ENCODE assay signal across 9 mouse cellular contexts in the genomic region with DNA sequence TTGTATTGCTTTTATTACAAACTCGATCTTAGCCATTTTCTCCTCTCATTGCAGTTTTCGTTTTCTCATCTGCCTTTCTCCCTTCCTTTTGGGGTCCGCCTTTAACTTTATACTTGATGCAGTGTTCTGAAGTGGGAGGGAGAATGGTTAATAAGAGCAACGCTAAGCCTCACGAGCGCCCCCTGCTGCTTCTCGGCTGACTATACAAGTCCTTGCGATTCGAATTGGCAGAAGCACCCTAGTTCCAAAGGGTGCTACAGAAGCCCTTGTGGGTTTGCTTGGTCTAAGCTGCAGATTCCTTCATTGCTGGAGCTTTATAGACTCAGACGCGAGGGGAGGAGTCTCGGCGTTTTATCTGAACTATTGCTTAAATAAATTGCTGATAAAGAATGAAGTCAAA. TPM values are rescaled to one million over a fixed set of nuclear protein-coding genes. Genes with fewer than 3 reads are reported as not detected.
DNase-seq lines count a peak whose midpoint lies in the region; ATAC-seq and TF ChIP-seq lines count a peak whose summit lies in the region.
"Had no signal": no experiment of that assay in that cellular context is flagged by ENCODE, and none has a peak within 500 bp of the region (broad histone marks: within the 10 kb centered on the region; RNA-seq: fewer than 3 reads in every experiment).

No protein-coding gene starts in this region.

- H3K27me3 ChIP-seq in liver, postnatal 0 days (ENCODE audit: insufficient read depth, low read length), result no peaks in the 10 kb centered on the region
- H3K27me3 ChIP-seq: stomach, embryonic 15.5 days had no signal

- no peaks in the 10 kb centered on the region for H3K9me3 ChIP-seq in liver, postnatal 0 days (ENCODE audit: low read length)
- H3K9me3 ChIP-seq: stomach, embryonic 15.5 days had no signal

- ATAC-seq in liver, postnatal 0 days, result no peak

- DNase-seq in urinary bladder, adult 18-20 months (ENCODE audit: low spot score in 2 of 2), result peak; percentile 18 to 47
- DNase-seq in urinary bladder, postnatal 10 days (ENCODE audit: low spot score), result no peak
- DNase-seq in c-Kit-positive CD71-positive TER-119-negative erythroid progenitor cells, embryonic 14.5 days (ENCODE audit: low read depth), result peak; percentile 50
- DNase-seq in frontal cortex, postnatal 36 days (ENCODE audit: low spot score in 2 of 2), result peak; percentile 52 to 59
- DNase-seq in kidney, postnatal 10 days, result peak; percentile 86
- peak; percentile 77 for DNase-seq in liver, postnatal 0 days
- DNase-seq in right cerebral cortex, postnatal 10 days (ENCODE audit: low spot score in 2 of 2), result peak; percentile 45 to 65
- DNase-seq in yolk sac, embryonic 10.5 days (ENCODE audit: low spot score), result peak; percentile 17

- H3K9ac ChIP-seq in liver, postnatal 0 days (replicated peaks), result no peak overlapping the region
- H3K9ac ChIP-seq: stomach, embryonic 15.5 days had no signal

- WGBS in liver, postnatal 0 days (ENCODE audit: insufficient replicate concordance), result 9% methylated on average over 13 of the region's 13 CpGs

- H3K27ac ChIP-seq in liver, postnatal 0 days (ENCODE audit: low read depth), result no peak overlapping the region
- H3K27ac ChIP-seq: stomach, embryonic 15.5 days had no signal

- no peak overlapping the region for H3K4me2 ChIP-seq in liver, postnatal 0 days (ENCODE audit: low read depth, low read length)
- H3K4me2 ChIP-seq: stomach, embryonic 15.5 days had no signal

- H3K36me3 ChIP-seq in liver, postnatal 0 days (replicated peaks; ENCODE audit: insufficient read depth, low read length), result no peaks in the 10 kb centered on the region
- H3K36me3 ChIP-seq: stomach, embryonic 15.5 days had no signal

- H3K4me3 ChIP-seq in liver, postnatal 0 days (ENCODE audit: low read depth, low read length), result no peak overlapping the region
- H3K4me3 ChIP-seq: stomach, embryonic 15.5 days had no signal

- H3K4me1 ChIP-seq in liver, postnatal 0 days (ENCODE audit: insufficient read depth), result no peaks in the 10 kb centered on the region
- H3K4me1 ChIP-seq: stomach, embryonic 15.5 days had no signal

- peak; percentile 83 for TF ChIP-seq CTCF in liver, postnatal 0 days (IDR thresholded peaks at IDR 0.05; ENCODE audit: low read depth)

- no peak for TF ChIP-seq EP300 in liver, postnatal 0 days (IDR thresholded peaks at IDR 0.05; ENCODE audit: low read depth)

RNA-seq across cellular contexts. Expression of a gene that starts 12.9 kb away (rescaled TPM):
- not detected in 2 replicates for polyA plus RNA-seq in liver, postnatal 0 days (2015; fragmentation: Nextera tagmentation; extraction: Ambion mirVana)
